Mouse (Mus musculus) hindbrain, postnatal 0 days (tissue): ENCODE data around the gene Kctd2. TPM values are rescaled to one million over a fixed set of nuclear protein-coding genes. Genes with fewer than 3 reads are reported as not detected.

ENCODE experiments used
- ATAC-seq: fragments of 200-750 bp; cut with Nextera tagmentation; 2 replicates; pipeline ENCODE4 v1.8.0; 2017; ENCODE audit warnings: mild to moderate bottlenecking, moderate TSS enrichment, moderate library complexity
- DNase-seq: peaks from one replicate; pipeline ENCODE4 v3.0.0-alpha.2; 2015; ENCODE audit warnings: low spot score
- H3K27ac ChIP-seq: fragments of 300-500 bp; sonication (generic); 2 replicates; pipeline ENCODE4 v1.5.1; 2014; ENCODE audit warnings: mild to moderate bottlenecking
- H3K27me3 ChIP-seq: fragments of 300-500 bp; sonication (generic); 2 replicates; pipeline ENCODE4 v1.6.1; 2014; ENCODE audit warnings: low read length, mixed read lengths; ENCODE audit not compliant: insufficient read depth
- H3K36me3 ChIP-seq: fragments of 300-500 bp; sonication (generic); 2 replicates; pipeline ENCODE4 v1.6.1; 2014; ENCODE audit warnings: low read length, mixed read lengths; ENCODE audit not compliant: insufficient read depth
- H3K4me1 ChIP-seq: fragments of 300-500 bp; sonication (generic); 2 replicates; pipeline ENCODE4 v1.6.1; 2014; ENCODE audit warnings: antibody characterized with exemption, low read length, mixed read lengths; ENCODE audit not compliant: insufficient read depth
- H3K4me2 ChIP-seq: fragments of 300-500 bp; sonication (generic); 2 replicates; pipeline ENCODE4 v1.6.1; 2014; ENCODE audit warnings: low read depth, mild to moderate bottlenecking, low read length, moderate library complexity, mixed read lengths
- H3K4me3 ChIP-seq: fragments of 300-500 bp; sonication (generic); 2 replicates; pipeline ENCODE4 v1.5.1; 2014; ENCODE audit warnings: low read length
- H3K9ac ChIP-seq: fragments of 300-500 bp; sonication (generic); replicated peaks from 2 replicates; pipeline ENCODE4 v1.6.1; 2014; ENCODE audit warnings: mild to moderate bottlenecking, low read length, moderate library complexity, mixed read lengths
- H3K9me3 ChIP-seq: fragments of 300-500 bp; sonication (generic); 2 replicates; pipeline ENCODE4 v1.6.1; 2016; ENCODE audit warnings: low read length, mixed read lengths
- CTCF ChIP-seq: IDR thresholded peaks from 2 replicates; pipeline ENCODE4 v1.5.1; 2016; ENCODE audit warnings: antibody characterized with exemption, control low read depth, low read depth
- WGBS: fragments of 180-500 bp; shearing (Covaris S2); extraction: QIAGEN DNeasy Blood & Tissue Kit; methylation state at CpG from one replicate; pipeline ENCODE4 v1.1.7; 2014; 5-methylcytosine and 5-hydroxymethylcytosine counted together
- polyA plus RNA-seq: library from polyadenylated mRNA; unstranded; fragments of >200 nt; fragmentation: Nextera tagmentation; extraction: Ambion mirVana; gene quantifications from 2 replicates; pipeline ENCODE4 v1.2.1, GENCODE M21; 2015
- total RNA-seq: library from RNA; depleted of rRNA; stranded (reverse); fragments of >200 nt; gene quantifications from 2 replicates; pipeline ENCODE4 v1.2.3, GENCODE M21; 2014

The Kctd2 gene
- total and polyA plus RNA-seq, 2 experiments from 2014 or later, result 21.0 to 24.5 TPM

GRCm38 (mm10) chr11:115400126-115400525, 19.8 kb upstream of the Kctd2 start:
- ATAC-seq (no peak), DNase-seq (no peak)
- Histone ChIP-seq H3K9me3 (no peaks in the 10 kb centered on the region), H3K4me3 (no peak overlapping the region), H3K9ac (no peak overlapping the region), H3K36me3 (peaks cover 9% of the 10 kb centered on the region), H3K4me2 (no peak overlapping the region), H3K27me3 (no peaks in the 10 kb centered on the region), H3K27ac (peak overlapping the region; percentile 52), H3K4me1 (peaks cover 10% of the 10 kb centered on the region; the same call in 1 of the 2 replicates)
- TF ChIP-seq CTCF, result no peak
- WGBS, result 63% methylated on average over 3 of the region's 3 CpGs

- ATAC-seq (peak; percentile 65), DNase-seq (peak; percentile 73)
- Histone ChIP-seq H3K4me2 (peak overlapping the region; percentile 23), H3K36me3 (peaks cover 5% of the 10 kb centered on the region), H3K9ac (no peak overlapping the region), H3K4me1 (peaks cover 12% of the 10 kb centered on the region; the same call in 1 of the 2 replicates), H3K27ac (peak overlapping the region; percentile 52), H3K9me3 (no peaks in the 10 kb centered on the region), H3K27me3 (no peaks in the 10 kb centered on the region), H3K4me3 (no peak overlapping the region)
- TF ChIP-seq CTCF, result no peak; the same call in 1 of the 2 replicates
- WGBS, result 21% methylated on average over 11 of the region's 11 CpGs
Observed at GRCm38 (mm10) chr11:115400630-115401391, 19.1 kb upstream of the Kctd2 start.

- Histone ChIP-seq H3K36me3 (peaks cover 10% of the 10 kb centered on the region), H3K27me3 (no peaks in the 10 kb centered on the region), H3K4me1 (peaks cover 12% of the 10 kb centered on the region; the same call in 1 of the 2 replicates), H3K27ac (peak within 1 kb of the TSS; percentile 89), H3K9ac (peak within 1 kb of the TSS; percentile 72), H3K4me3 (peak within 1 kb of the TSS; percentile 70), H3K9me3 (no peaks in the 10 kb centered on the region), H3K4me2 (peak within 1 kb of the TSS; percentile 69)
- 3% methylated on average over 50 of the region's 50 CpGs for WGBS
- 0 out of 2 replicates have a peak, but pooled peaks have one; percentile 22 for TF ChIP-seq CTCF
- DNase-seq (peak; percentile 92), ATAC-seq (peak; percentile 91)
Observed at GRCm38 (mm10) chr11:115403338-115404124, 16.4 kb upstream of the Kctd2 start, which contains the start of gene Mrpl58. Mrpl58 (plus strand) TSS chr11:115403752.

GRCm38 (mm10) chr11:115405723-115406122, 14.2 kb upstream of the Kctd2 start:
- no peak overlapping the region for H3K4me2 ChIP-seq
- no peak overlapping the region for H3K4me3 ChIP-seq
- no peak for ATAC-seq
- peaks cover 12% of the 10 kb centered on the region; the same call in 1 of the 2 replicates for H3K4me1 ChIP-seq
- no peak overlapping the region for H3K9ac ChIP-seq
- 96% methylated on average over 6 of the region's 6 CpGs for WGBS
- TF ChIP-seq CTCF, result no peak
- DNase-seq, result no peak
- no peaks in the 10 kb centered on the region for H3K27me3 ChIP-seq
- H3K9me3 ChIP-seq, result no peaks in the 10 kb centered on the region
- peaks cover 16% of the 10 kb centered on the region for H3K36me3 ChIP-seq
- no peak overlapping the region for H3K27ac ChIP-seq

GRCm38 (mm10) chr11:115406858-115407401, 13.0 kb upstream of the Kctd2 start:
- no peak overlapping the region for H3K27ac ChIP-seq
- H3K4me1 ChIP-seq, result peaks cover 15% of the 10 kb centered on the region; the same call in 1 of the 2 replicates
- TF ChIP-seq CTCF, result no peak
- no peaks in the 10 kb centered on the region for H3K9me3 ChIP-seq
- H3K9ac ChIP-seq, result no peak overlapping the region
- 92% methylated on average over 17 of the region's 17 CpGs for WGBS
- no peak overlapping the region for H3K4me2 ChIP-seq
- no peak overlapping the region for H3K4me3 ChIP-seq
- ATAC-seq, result no peak
- H3K27me3 ChIP-seq, result no peaks in the 10 kb centered on the region
- peaks cover 22% of the 10 kb centered on the region for H3K36me3 ChIP-seq
- no peak for DNase-seq

GRCm38 (mm10) chr11:115408266-115408920, 11.5 kb upstream of the Kctd2 start:
- 67% methylated on average over 6 of the region's 6 CpGs for WGBS
- peaks cover 16% of the 10 kb centered on the region; the same call in 1 of the 2 replicates for H3K4me1 ChIP-seq
- peaks cover 22% of the 10 kb centered on the region for H3K36me3 ChIP-seq
- H3K9me3 ChIP-seq, result no peaks in the 10 kb centered on the region
- no peak overlapping the region for H3K4me2 ChIP-seq
- H3K27ac ChIP-seq, result no peak overlapping the region
- ATAC-seq, result no peak
- no peak for DNase-seq
- no peak overlapping the region for H3K4me3 ChIP-seq
- H3K27me3 ChIP-seq, result no peaks in the 10 kb centered on the region
- no peak overlapping the region for H3K9ac ChIP-seq
- no peak; the same call in 1 of the 2 replicates for TF ChIP-seq CTCF
